Mouse (Mus musculus): ENCODE results near the gene Aicda. TPM values are rescaled to one million over a fixed set of nuclear protein-coding genes. Genes with fewer than 3 reads are reported as not detected.
A peak's percentile ranks its signal among the peaks of the same experiment; 100 is the strongest.

Gene Aicda
- polyA plus RNA-seq, 1 experiment: not detected

DNA sequence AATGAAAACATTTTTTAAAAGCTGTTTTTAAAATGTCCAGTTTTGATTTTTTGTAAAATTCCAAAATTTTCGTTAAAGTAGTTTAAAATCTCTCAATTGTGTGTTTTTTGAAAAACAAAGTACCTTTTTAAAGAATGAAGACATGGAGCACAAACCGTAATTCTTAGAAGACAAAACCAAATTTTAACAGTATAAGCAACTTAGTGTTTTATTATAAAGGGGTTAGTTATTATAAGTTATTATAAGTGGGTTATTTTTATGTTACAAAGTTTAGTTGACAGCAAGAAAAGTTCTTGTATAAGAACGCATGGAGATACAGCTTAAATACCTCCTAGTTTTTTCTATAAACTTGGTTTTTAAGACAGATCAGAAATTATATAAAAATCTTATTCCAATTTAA is 48.0 kb downstream of the Aicda start:
- H3K4me3 ChIP-seq (replicated peaks): peak overlapping the region; percentile 74
- H3K27me3 ChIP-seq (ENCODE audit: control insufficient read depth): no peaks in the 10 kb centered on the region
- H3K36me3 ChIP-seq (ENCODE audit: control insufficient read depth): no peaks in the 10 kb centered on the region
- peaks cover 9% of the 10 kb centered on the region for H3K4me1 ChIP-seq (ENCODE audit: control insufficient read depth)
- TF ChIP-seq GATA1 (IDR thresholded peaks at IDR 0.05; ENCODE audit: low read length) (no peak), TAL1 (IDR thresholded peaks at IDR 0.05; ENCODE audit: low read length) (no peak)
- no peaks in the 10 kb centered on the region for H3K9me3 ChIP-seq (ENCODE audit: control insufficient read depth, low read length)

DNA sequence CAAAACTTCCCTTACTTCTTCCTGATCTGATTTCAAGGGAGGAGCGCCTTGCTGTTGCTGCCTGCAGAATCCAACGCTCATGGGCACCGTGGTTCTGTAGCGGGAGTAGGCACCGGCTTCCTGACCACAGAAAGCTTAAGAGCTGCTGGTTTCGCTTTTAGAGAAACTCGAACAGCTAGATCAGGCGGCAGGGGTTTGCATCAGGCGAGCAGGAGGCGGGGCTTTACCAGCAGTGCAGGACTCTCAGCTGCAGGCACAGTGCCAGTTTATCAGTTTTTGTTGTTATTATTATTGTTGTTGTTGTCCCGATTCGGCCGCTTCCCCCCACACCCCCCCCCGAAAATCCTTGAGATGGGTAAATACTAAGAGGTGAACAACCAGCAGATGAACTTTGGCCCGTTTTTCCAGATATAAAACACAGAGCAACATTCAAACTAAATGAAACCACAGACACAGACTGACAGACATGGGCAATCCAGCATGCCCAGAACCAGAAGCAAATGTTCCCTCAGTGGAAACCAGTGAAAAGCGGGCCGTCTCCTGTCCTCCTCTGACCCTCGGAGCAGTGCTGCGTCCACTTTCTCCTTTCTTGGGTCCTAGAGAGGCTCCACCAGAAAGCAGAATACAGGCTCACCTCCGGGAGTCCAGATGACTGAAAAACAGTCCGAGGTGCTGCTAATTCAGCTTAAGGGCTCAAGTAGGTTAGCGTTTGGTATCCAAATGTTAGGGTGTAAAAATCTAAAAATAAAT is 48.8 kb downstream of the Aicda start, which contains the start of gene Apobec1:
Gene Apobec1 (minus strand): TSS at position 203 of the 750 bp plus-strand sequence.
- TF ChIP-seq TAL1 (IDR thresholded peaks at IDR 0.05; ENCODE audit: low read length): no peak
- TF ChIP-seq GATA1 (IDR thresholded peaks at IDR 0.05; ENCODE audit: low read length): no peak
- peak within 1 kb of the TSS; percentile 74 for H3K4me3 ChIP-seq (replicated peaks)
- peaks cover 8% of the 10 kb centered on the region for H3K4me1 ChIP-seq (ENCODE audit: control insufficient read depth)
- H3K27me3 ChIP-seq (ENCODE audit: control insufficient read depth): no peaks in the 10 kb centered on the region
- no peaks in the 10 kb centered on the region for H3K9me3 ChIP-seq (ENCODE audit: control insufficient read depth, low read length)
- no peaks in the 10 kb centered on the region for H3K36me3 ChIP-seq (ENCODE audit: control insufficient read depth)

DNA sequence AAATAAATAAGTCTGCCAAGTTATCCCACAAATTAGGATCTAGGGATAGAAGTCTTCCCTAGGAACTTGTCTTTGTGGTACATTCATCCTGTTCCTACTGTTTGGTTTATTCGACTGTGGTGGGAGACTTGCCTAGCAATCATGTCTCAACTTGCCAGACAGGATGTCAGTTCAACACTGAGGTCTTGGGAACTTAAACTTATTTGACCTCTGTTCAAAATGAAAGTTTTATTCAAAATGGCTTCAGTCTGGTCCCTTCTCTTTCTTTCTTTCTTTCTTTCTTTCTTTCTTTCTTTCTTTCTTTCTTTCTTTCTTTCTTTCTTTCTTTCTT is 49.4 kb downstream of the Aicda start:
- no peaks in the 10 kb centered on the region for H3K36me3 ChIP-seq (ENCODE audit: control insufficient read depth)
- H3K4me3 ChIP-seq (replicated peaks): peak overlapping the region; percentile 74
- TF ChIP-seq TAL1 (IDR thresholded peaks at IDR 0.05; ENCODE audit: low read length) (no peak), GATA1 (IDR thresholded peaks at IDR 0.05; ENCODE audit: low read length) (no peak)
- peaks cover 8% of the 10 kb centered on the region for H3K4me1 ChIP-seq (ENCODE audit: control insufficient read depth)
- H3K9me3 ChIP-seq (ENCODE audit: control insufficient read depth, low read length): no peaks in the 10 kb centered on the region
- no peaks in the 10 kb centered on the region for H3K27me3 ChIP-seq (ENCODE audit: control insufficient read depth)

DNA sequence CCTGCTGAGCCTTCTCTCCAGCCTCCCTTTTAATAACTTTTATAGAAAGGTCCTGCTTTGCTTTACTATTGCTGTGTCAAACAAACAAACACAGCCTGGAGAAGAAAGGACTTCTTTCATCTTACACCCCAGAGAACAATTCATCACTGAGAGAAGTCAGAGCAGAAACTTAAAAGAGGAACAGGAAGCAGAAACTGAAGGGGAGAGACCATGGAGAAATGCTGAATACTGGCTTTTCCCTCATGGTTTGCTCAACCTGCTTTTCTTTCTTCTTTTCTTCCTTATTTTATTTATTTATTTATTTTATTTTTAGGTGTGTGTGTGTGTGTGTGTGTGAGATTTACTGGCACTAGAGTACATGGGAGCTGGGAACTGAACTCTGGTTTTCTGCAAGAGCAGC is 50.7 kb downstream of the Aicda start:
- no peak for TF ChIP-seq GATA1 (IDR thresholded peaks at IDR 0.05; ENCODE audit: low read length)
- no peak for TF ChIP-seq TAL1 (IDR thresholded peaks at IDR 0.05; ENCODE audit: low read length)
- no peak overlapping the region for H3K4me3 ChIP-seq (replicated peaks)
- no peaks in the 10 kb centered on the region for H3K36me3 ChIP-seq (ENCODE audit: control insufficient read depth)
- no peaks in the 10 kb centered on the region for H3K9me3 ChIP-seq (ENCODE audit: control insufficient read depth, low read length)
- H3K4me1 ChIP-seq (ENCODE audit: control insufficient read depth): peaks cover 12% of the 10 kb centered on the region
- H3K27me3 ChIP-seq (ENCODE audit: control insufficient read depth): no peaks in the 10 kb centered on the region

DNA sequence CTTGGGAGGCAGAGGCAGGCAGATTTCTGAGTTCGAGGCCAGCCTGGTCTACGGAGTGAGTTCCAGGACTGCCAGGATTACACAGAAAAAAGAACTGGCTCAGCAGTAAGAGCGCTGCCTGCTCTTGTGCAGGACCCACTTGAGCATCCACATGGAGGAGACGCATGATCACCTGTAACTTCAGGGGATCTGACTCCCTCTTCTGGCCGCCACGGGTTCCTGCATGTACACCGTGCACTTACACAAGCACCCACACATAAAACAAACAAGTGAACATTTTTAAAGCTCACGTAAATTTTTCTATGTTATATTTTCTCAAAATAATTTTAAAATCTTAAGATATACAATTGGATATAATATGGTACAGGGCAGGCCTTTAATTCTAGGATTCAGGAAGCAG is 51.9 kb downstream of the Aicda start:
- H3K4me1 ChIP-seq (ENCODE audit: control insufficient read depth): peaks cover 24% of the 10 kb centered on the region
- no peak for TF ChIP-seq GATA1 (IDR thresholded peaks at IDR 0.05; ENCODE audit: low read length)
- no peak for TF ChIP-seq TAL1 (IDR thresholded peaks at IDR 0.05; ENCODE audit: low read length)
- H3K4me3 ChIP-seq (replicated peaks): no peak overlapping the region
- H3K36me3 ChIP-seq (ENCODE audit: control insufficient read depth): no peaks in the 10 kb centered on the region
- no peaks in the 10 kb centered on the region for H3K9me3 ChIP-seq (ENCODE audit: control insufficient read depth, low read length)
- no peaks in the 10 kb centered on the region for H3K27me3 ChIP-seq (ENCODE audit: control insufficient read depth)

DNA sequence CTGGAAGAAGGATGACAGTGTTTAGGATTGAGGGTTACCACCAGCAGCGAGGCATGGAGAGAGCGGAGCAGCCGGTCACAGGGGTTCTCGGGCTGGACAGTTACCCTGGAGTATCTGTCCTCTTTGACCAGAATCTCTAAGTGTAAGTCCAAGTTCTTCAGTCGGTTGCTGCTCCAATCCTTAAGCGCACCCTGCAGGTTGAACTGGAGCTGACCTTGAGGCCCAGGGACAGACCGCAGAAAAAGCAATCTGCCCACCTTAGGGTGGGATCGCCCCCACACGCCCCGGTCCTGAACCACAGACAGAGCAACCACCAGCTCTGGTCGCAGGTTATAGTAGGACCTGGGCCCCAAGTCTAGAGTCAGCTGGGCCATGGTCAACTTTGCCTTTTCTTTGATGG is 53.1 kb downstream of the Aicda start:
- Histone ChIP-seq H3K9me3 (ENCODE audit: control insufficient read depth, low read length) (no peaks in the 10 kb centered on the region), H3K27me3 (ENCODE audit: control insufficient read depth) (no peaks in the 10 kb centered on the region), H3K36me3 (ENCODE audit: control insufficient read depth) (no peaks in the 10 kb centered on the region), H3K4me1 (ENCODE audit: control insufficient read depth) (peaks cover 27% of the 10 kb centered on the region), H3K4me3 (replicated peaks) (no peak overlapping the region)
- TF ChIP-seq GATA1 (IDR thresholded peaks at IDR 0.05; ENCODE audit: low read length) (no peak), TAL1 (IDR thresholded peaks at IDR 0.05; ENCODE audit: low read length) (no peak)

DNA sequence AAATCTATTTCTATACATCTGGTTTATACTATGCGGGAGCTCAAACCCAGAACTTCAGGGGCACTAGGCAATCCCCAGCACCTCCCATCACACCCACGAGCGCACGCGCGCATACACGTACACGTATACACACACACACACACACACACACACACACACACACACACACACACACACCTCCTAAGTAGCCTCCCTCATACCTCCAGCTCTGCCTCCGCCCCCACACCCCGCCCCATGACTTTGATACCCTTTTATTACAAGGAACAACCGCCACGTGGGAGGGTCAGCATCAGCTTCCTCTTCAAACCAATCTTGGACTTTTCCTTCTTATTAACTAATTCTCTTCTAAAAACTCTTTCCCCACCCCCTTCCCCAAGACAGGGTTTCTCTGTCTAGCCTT is 54.1 kb downstream of the Aicda start:
- no peak for TF ChIP-seq TAL1 (IDR thresholded peaks at IDR 0.05; ENCODE audit: low read length)
- TF ChIP-seq GATA1 (IDR thresholded peaks at IDR 0.05; ENCODE audit: low read length): no peak
- Histone ChIP-seq H3K4me1 (ENCODE audit: control insufficient read depth) (peaks cover 23% of the 10 kb centered on the region), H3K4me3 (replicated peaks) (no peak overlapping the region), H3K27me3 (ENCODE audit: control insufficient read depth) (no peaks in the 10 kb centered on the region), H3K36me3 (ENCODE audit: control insufficient read depth) (no peaks in the 10 kb centered on the region), H3K9me3 (ENCODE audit: control insufficient read depth, low read length) (no peaks in the 10 kb centered on the region)

DNA sequence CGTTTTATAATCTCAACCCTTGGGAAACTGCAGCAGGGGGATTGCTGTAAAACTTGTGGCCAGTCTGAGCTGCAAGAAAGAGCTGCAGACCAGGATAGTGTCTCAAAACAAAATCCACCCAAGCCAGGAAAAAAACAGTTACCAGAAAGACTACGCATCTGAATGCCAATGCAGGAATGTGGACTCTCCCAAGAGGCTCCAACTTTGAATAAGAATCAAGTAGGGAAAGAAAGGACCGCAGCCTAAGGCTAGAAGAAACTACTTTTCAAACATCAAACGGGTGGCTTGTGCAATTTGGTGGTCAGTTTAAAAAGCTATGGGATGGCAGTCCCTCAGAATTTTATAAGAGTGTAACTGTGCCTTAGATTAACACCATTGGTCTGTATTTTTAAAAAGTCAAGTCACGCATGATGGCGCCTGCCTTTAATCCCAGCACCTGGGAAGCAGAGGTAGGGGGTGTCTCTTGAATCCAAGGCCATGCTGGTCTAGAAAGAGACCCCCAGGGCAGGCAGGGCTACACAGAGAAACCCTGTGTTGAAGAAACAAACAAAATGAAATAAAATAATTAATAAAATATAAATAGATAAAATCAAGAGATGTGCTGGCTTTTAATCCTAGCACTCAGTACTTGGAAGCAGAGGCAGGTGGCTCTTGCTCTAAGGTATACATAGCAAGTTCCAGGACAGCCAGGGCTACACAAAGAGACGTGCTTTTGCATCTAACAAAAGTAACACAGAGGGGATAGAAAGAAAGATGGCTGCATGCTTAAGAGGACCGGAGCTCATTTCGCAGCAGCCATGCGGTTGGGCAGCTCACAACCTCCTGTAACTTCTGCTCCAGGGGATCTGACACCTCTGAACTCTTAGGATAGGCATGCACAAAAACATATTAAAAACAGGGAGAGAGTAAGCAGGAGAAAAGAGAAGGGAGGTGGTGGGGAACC is 55.1 kb downstream of the Aicda start:
- H3K4me1 ChIP-seq (ENCODE audit: control insufficient read depth): peaks cover 24% of the 10 kb centered on the region
- H3K9me3 ChIP-seq (ENCODE audit: control insufficient read depth, low read length): no peaks in the 10 kb centered on the region
- peak overlapping the region; percentile 43 for H3K4me3 ChIP-seq (replicated peaks)
- no peaks in the 10 kb centered on the region for H3K36me3 ChIP-seq (ENCODE audit: control insufficient read depth)
- no peaks in the 10 kb centered on the region for H3K27me3 ChIP-seq (ENCODE audit: control insufficient read depth)
- TF ChIP-seq GATA1 (IDR thresholded peaks at IDR 0.05; ENCODE audit: low read length): no peak
- TF ChIP-seq TAL1 (IDR thresholded peaks at IDR 0.05; ENCODE audit: low read length): no peak

DNA sequence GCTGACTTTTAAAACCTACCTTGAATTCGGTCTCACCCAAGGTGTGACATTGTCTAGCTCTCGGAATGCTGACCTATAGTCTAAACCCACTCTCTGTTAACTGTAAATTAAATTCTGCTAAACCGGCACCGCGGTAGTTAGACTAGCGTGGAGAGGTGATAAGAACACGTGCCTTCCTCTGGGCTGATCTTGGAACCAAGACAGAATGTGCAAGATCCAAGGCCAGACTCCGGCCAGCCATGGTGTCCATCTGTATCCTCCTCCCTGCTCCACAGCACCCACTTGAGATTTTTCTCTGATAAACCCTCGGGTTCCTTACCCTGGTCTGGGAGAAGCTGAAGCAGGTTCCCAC is 55.8 kb downstream of the Aicda start:
- Histone ChIP-seq H3K27me3 (ENCODE audit: control insufficient read depth) (no peaks in the 10 kb centered on the region), H3K9me3 (ENCODE audit: control insufficient read depth, low read length) (no peaks in the 10 kb centered on the region), H3K4me3 (replicated peaks) (peak overlapping the region; percentile 43), H3K36me3 (ENCODE audit: control insufficient read depth) (no peaks in the 10 kb centered on the region), H3K4me1 (ENCODE audit: control insufficient read depth) (peaks cover 24% of the 10 kb centered on the region)
- TF ChIP-seq GATA1 (IDR thresholded peaks at IDR 0.05; ENCODE audit: low read length) (no peak), TAL1 (IDR thresholded peaks at IDR 0.05; ENCODE audit: low read length) (no peak)

Data from erythroblast, embryonic 14.5 days (primary cell).